Mouse (Mus musculus) CH12.LX (cell line): Measurements from ENCODE around the gene Tlk2. TPM values are rescaled to one million over a fixed set of nuclear protein-coding genes. Genes with fewer than 3 reads are reported as not detected.

Source experiments
- DNase-seq: peaks from one replicate; pipeline ENCODE4 v3.0.0-alpha.2; 2013; ENCODE audit errors: extremely low read depth
- H3K27ac ChIP-seq: 2 replicates; pipeline ENCODE4 v1.5.1; 2012; ENCODE audit warnings: low read depth, mild to moderate bottlenecking, control low read depth, moderate library complexity; ENCODE audit not compliant: insufficient read depth
- H3K27me3 ChIP-seq: replicated peaks from 2 replicates; pipeline ENCODE3; 2012; ENCODE audit warnings: inconsistent platforms
- H3K36me3 ChIP-seq, 2 experiments: replicated peaks in 1 of 2; 2 replicates each; pipeline versions ENCODE3 to v1.6.1; 2012; ENCODE audit warnings: inconsistent platforms in 1 of 2, low read length in 1 of 2, mild to moderate bottlenecking in 1 of 2, mixed read lengths in 1 of 2, moderate library complexity in 1 of 2; ENCODE audit not compliant: control insufficient read depth in 1 of 2, insufficient read depth in 1 of 2
- H3K4me1 ChIP-seq, 2 experiments: 2 replicates each; pipeline ENCODE4 v1.6.1; 2012; ENCODE audit warnings: inconsistent platforms in 1 of 2, moderate library complexity in 1 of 2; ENCODE audit not compliant: insufficient read depth in 2 of 2, control insufficient read depth in 1 of 2
- H3K4me2 ChIP-seq: 2 replicates; pipeline ENCODE4 v1.6.1; 2012; ENCODE audit warnings: low read depth, mild to moderate bottlenecking, control low read depth; ENCODE audit not compliant: poor library complexity, insufficient read depth, severe bottlenecking
- H3K4me3 ChIP-seq, 3 experiments: fragments of 150-350 bp in 1 of 3; sonication (generic) in 1 of 3; replicated peaks in 1 of 3; 2 replicates each; pipeline versions ENCODE3 to v1.5.1; 2011 to 2012; ENCODE audit warnings: low read depth in 2 of 3, low read length in 2 of 3, mild to moderate bottlenecking in 2 of 3, moderate library complexity in 2 of 3, control low read depth in 1 of 3, improper control_type of control experiment in 1 of 3, inconsistent platforms in 1 of 3, mixed read lengths in 1 of 3; ENCODE audit not compliant: poor library complexity in 1 of 3
- H3K79me2 ChIP-seq: replicated peaks from 2 replicates; pipeline ENCODE4 v1.6.1; 2012; ENCODE audit warnings: mild to moderate bottlenecking, moderate library complexity; ENCODE audit not compliant: control insufficient read depth, poor library complexity, insufficient read depth, severe bottlenecking; ENCODE audit errors: extremely low read depth
- H3K9ac ChIP-seq: 2 replicates; pipeline ENCODE4 v1.6.1; 2012; ENCODE audit warnings: low read depth, mild to moderate bottlenecking, control low read depth, moderate library complexity; ENCODE audit not compliant: insufficient read depth
- H3K9me3 ChIP-seq: replicated peaks from 2 replicates; pipeline ENCODE3; 2012; ENCODE audit warnings: low read length, inconsistent platforms, mixed read lengths
- BHLHE40 ChIP-seq: IDR thresholded peaks from 2 replicates; pipeline ENCODE4 v1.6.1; 2011; ENCODE audit warnings: mild to moderate bottlenecking, low read depth, low read length, improper control_type of control experiment
- ELF1 ChIP-seq: IDR thresholded peaks from 2 replicates; pipeline ENCODE4 v1.6.1; 2014; ENCODE audit warnings: low read depth, mild to moderate bottlenecking, inconsistent platforms, low read length, improper control_type of control experiment
- GABPA ChIP-seq: IDR thresholded peaks from 2 replicates; pipeline ENCODE4 v1.6.1; 2012; ENCODE audit warnings: low read depth, low read length, improper control_type of control experiment, inconsistent platforms; ENCODE audit not compliant: insufficient replicate concordance
- JUN ChIP-seq: IDR thresholded peaks from 2 replicates; pipeline ENCODE4 v1.6.1; 2011; ENCODE audit warnings: low read depth, mild to moderate bottlenecking, low read length, improper control_type of control experiment, moderate library complexity; ENCODE audit not compliant: insufficient read depth
- KAT2A ChIP-seq: IDR thresholded peaks from 2 replicates; pipeline ENCODE4 v1.6.1; 2012; ENCODE audit warnings: low read length, improper control_type of control experiment, inconsistent platforms; ENCODE audit not compliant: insufficient replicate concordance
- MAX ChIP-seq: IDR thresholded peaks from 2 replicates; pipeline ENCODE4 v1.6.1; 2011; ENCODE audit warnings: low read length, improper control_type of control experiment
- MAZ ChIP-seq: IDR thresholded peaks from 2 replicates; pipeline ENCODE4 v1.6.1; 2012; ENCODE audit warnings: low read depth, mild to moderate bottlenecking, inconsistent platforms, low read length, improper control_type of control experiment, moderate library complexity
- MXI1 ChIP-seq: IDR thresholded peaks from 2 replicates; pipeline ENCODE4 v1.6.1; 2011; ENCODE audit warnings: mild to moderate bottlenecking, low read depth, low read length, improper control_type of control experiment
- NELFE ChIP-seq: IDR thresholded peaks from 2 replicates; pipeline ENCODE4 v1.6.1; 2011; ENCODE audit warnings: low read depth, low read length, improper control_type of control experiment
- SMC3 ChIP-seq: IDR thresholded peaks from 2 replicates; pipeline ENCODE4 v1.6.1; 2011; ENCODE audit warnings: low read depth, low read length, improper control_type of control experiment
- TBP ChIP-seq: conservative IDR thresholded peaks from 2 replicates; pipeline ENCODE4 v1.6.1; 2011; ENCODE audit warnings: low read depth, low read length, improper control_type of control experiment
- USF2 ChIP-seq: conservative IDR thresholded peaks from 2 replicates; pipeline ENCODE4 v1.6.1; 2011; ENCODE audit warnings: low read depth, low read length, improper control_type of control experiment
- ZC3H11A ChIP-seq: IDR thresholded peaks from 2 replicates; pipeline ENCODE4 v1.6.1; 2012; ENCODE audit warnings: low read depth, mild to moderate bottlenecking, inconsistent platforms, low read length, improper control_type of control experiment
- ZKSCAN1 ChIP-seq: IDR thresholded peaks from 2 replicates; pipeline ENCODE4 v1.6.1; 2012; ENCODE audit warnings: low read depth, inconsistent platforms, low read length, improper control_type of control experiment, borderline replicate concordance
- ZMIZ1 ChIP-seq: IDR thresholded peaks from 2 replicates; pipeline ENCODE4 v1.6.1; 2012; ENCODE audit warnings: low read depth, mild to moderate bottlenecking, inconsistent platforms, low read length, improper control_type of control experiment
- ZNF384 ChIP-seq: IDR thresholded peaks from 2 replicates; pipeline ENCODE4 v1.6.1; 2012; ENCODE audit warnings: low read depth, low read length, improper control_type of control experiment, inconsistent platforms
- dilution Hi-C: fragments of 300-500 bp; cut with MboI; formaldehyde crosslinking; loops from 2 replicates; pipeline ENCODE4 v1.14.3; 2020; ENCODE audit warnings: low sequenced_read_pairs; ENCODE audit not compliant: extremely low pct_unique_long_range_greater_than_20kb, extremely low pct_ligation_motif_present
- in situ Hi-C: fragments of 300-500 bp; cut with MboI; formaldehyde crosslinking; loops from 3 replicates; pipeline ENCODE4 v1.14.3; 2019; ENCODE audit warnings: low sequenced_read_pairs, low pct_ligation_motif_present, low pct_unique_long_range_greater_than_20kb, mixed read lengths
- polyA plus RNA-seq: library from polyadenylated mRNA; unstranded; fragments of >175 nt; gene quantifications from 2 replicates; pipeline ENCODE4 v1.2.1, GENCODE M21; 2012; ENCODE audit warnings: low read depth; ENCODE audit not compliant: insufficient read length
- total RNA-seq, 2 experiments: library from RNA; depleted of rRNA; stranded (reverse); fragments of 300-350 nt in 1 of 2; fragments of >200 nt in 1 of 2; gene quantifications; 2 replicates each; pipeline ENCODE4 v1.2.3; 2012 to 2014

Tlk2 gene
- total and polyA plus RNA-seq, 3 experiments = 78.0 to 90.6 (median 85.1) TPM

GRCm38 (mm10) chr11:105296084-105296483 is 117.5 kb downstream of the Tlk2 start:
- dilution Hi-C loops = no loop called here
- no peaks in the 10 kb centered on the region for H3K79me2 ChIP-seq
- H3K9me3 ChIP-seq = no peaks in the 10 kb centered on the region
- no peak overlapping the region for H3K27ac ChIP-seq
- H3K4me2 ChIP-seq = no peak overlapping the region
- no peaks in the 10 kb centered on the region for H3K27me3 ChIP-seq
- no peak for DNase-seq
- H3K36me3 ChIP-seq = peaks cover 5 to 25% of the 10 kb centered on the region in 2 experiments
- no peak overlapping the region for H3K9ac ChIP-seq
- in situ Hi-C loops = no loop called here
- TF ChIP-seq MAX (no peak), ZKSCAN1 (no peak), ZC3H11A (no peak), NELFE (no peak), USF2 (no peak), BHLHE40 (no peak), MAZ (no peak)
- no peak overlapping the region for H3K4me3 ChIP-seq
- peaks cover 0 to 8% of the 10 kb centered on the region in 2 experiments; a peak in 3 of 4 replicates for H3K4me1 ChIP-seq

- Histone ChIP-seq H3K9ac (no peak overlapping the region), H3K9me3 (no peaks in the 10 kb centered on the region), H3K4me2 (no peak overlapping the region), H3K27ac (no peak overlapping the region)
- dilution Hi-C loops = no loop called here
- no peak for TF ChIP-seq ZC3H11A
- no peak for TF ChIP-seq KAT2A
- TF ChIP-seq NELFE = no peak
- no peak for TF ChIP-seq ZMIZ1
- no peak for TF ChIP-seq ELF1
- no peak for TF ChIP-seq TBP
- TF ChIP-seq ZNF384 = no peak
- TF ChIP-seq SMC3 = no peak
- no peak for TF ChIP-seq MXI1
- no peak for TF ChIP-seq JUN
- TF ChIP-seq GABPA = no peak
- no peak for TF ChIP-seq MAZ
- TF ChIP-seq, all 38 proteins: peak for 0
- in situ Hi-C loops = no loop called here
- no peaks in the 10 kb centered on the region for H3K27me3 ChIP-seq
- DNase-seq = no peak
- H3K4me3 ChIP-seq = no peak overlapping the region
- H3K79me2 ChIP-seq = no peaks in the 10 kb centered on the region
- no peaks in the 10 kb centered on the region for H3K36me3 ChIP-seq
- no peaks in the 10 kb centered on the region for H3K4me1 ChIP-seq
Observed at GRCm38 (mm10) chr11:105310197-105310596, 131.6 kb downstream of the Tlk2 start.
